Mouse (Mus musculus) forebrain, embryonic 13.5 days (tissue): ENCODE data around the gene Lhfp. TPM values are rescaled to one million over a fixed set of nuclear protein-coding genes. Genes with fewer than 3 reads are reported as not detected.

ENCODE experiments used
- ATAC-seq: fragments of 200-750 bp; cut with Nextera tagmentation; 2 replicates; pipeline ENCODE4 v1.8.0; 2017
- H3K27ac ChIP-seq: fragments of 300-500 bp; sonication (generic); 2 replicates; pipeline ENCODE4 v1.5.1; 2015; ENCODE audit warnings: inconsistent platforms, mild to moderate bottlenecking, moderate library complexity
- H3K27me3 ChIP-seq: fragments of 300-500 bp; sonication (generic); 2 replicates; pipeline ENCODE4 v1.6.1; 2015; ENCODE audit warnings: mild to moderate bottlenecking, inconsistent platforms
- H3K36me3 ChIP-seq: fragments of 300-500 bp; sonication (generic); 2 replicates; pipeline ENCODE4 v1.6.1; 2015; ENCODE audit warnings: mild to moderate bottlenecking, inconsistent platforms; ENCODE audit not compliant: poor library complexity, severe bottlenecking
- H3K4me1 ChIP-seq: fragments of 300-500 bp; sonication (generic); 2 replicates; pipeline ENCODE4 v1.6.1; 2015; ENCODE audit warnings: inconsistent platforms
- H3K4me2 ChIP-seq: fragments of 300-500 bp; sonication (generic); 2 replicates; pipeline ENCODE4 v1.6.1; 2015; ENCODE audit warnings: inconsistent platforms, mild to moderate bottlenecking, moderate library complexity
- H3K4me3 ChIP-seq: fragments of 300-500 bp; sonication (generic); 2 replicates; pipeline ENCODE4 v1.5.1; 2015; ENCODE audit warnings: mild to moderate bottlenecking, inconsistent platforms
- H3K9ac ChIP-seq: fragments of 300-500 bp; sonication (generic); 2 replicates; pipeline ENCODE4 v1.6.1; 2015; ENCODE audit warnings: mild to moderate bottlenecking, inconsistent platforms
- H3K9me3 ChIP-seq: fragments of 300-500 bp; sonication (generic); replicated peaks from 2 replicates; pipeline ENCODE4 v1.6.1; 2016; ENCODE audit warnings: inconsistent platforms
- WGBS: fragments of 180-500 bp; shearing (Covaris S2); methylation state at CpG from one replicate; pipeline ENCODE4 v1.1.7; 2015; 5-methylcytosine and 5-hydroxymethylcytosine counted together
- polyA plus RNA-seq: library from polyadenylated mRNA; unstranded; fragments of >200 nt; fragmentation: Nextera tagmentation; extraction: Ambion mirVana; gene quantifications from 2 replicates; pipeline ENCODE4 v1.2.1, GENCODE M21; 2015

Gene Lhfp
- polyA plus RNA-seq, 1 experiment from 2014 or later = 23.9 TPM

- Histone ChIP-seq H3K4me3 (no peak overlapping the region), H3K36me3 (no peaks in the 10 kb centered on the region), H3K9me3 (no peaks in the 10 kb centered on the region), H3K4me1 (peaks cover 24% of the 10 kb centered on the region), H3K27ac (no peak overlapping the region), H3K27me3 (no peaks in the 10 kb centered on the region), H3K4me2 (peak overlapping the region; percentile 11; the same call in 1 of the 2 replicates), H3K9ac (no peak overlapping the region)
- WGBS = 78% methylated on average over 7 of the region's 7 CpGs
- ATAC-seq = no peak
Observed at GRCm38 (mm10) chr3:53044238-53044637, 2.9 kb downstream of the Lhfp start.

- peak overlapping the region; percentile 11 for H3K4me2 ChIP-seq
- no peaks in the 10 kb centered on the region for H3K9me3 ChIP-seq
- no peak overlapping the region for H3K9ac ChIP-seq
- no peaks in the 10 kb centered on the region for H3K36me3 ChIP-seq
- no peaks in the 10 kb centered on the region for H3K27me3 ChIP-seq
- H3K4me1 ChIP-seq = peaks cover 24% of the 10 kb centered on the region
- H3K27ac ChIP-seq = no peak overlapping the region
- 78% methylated on average over 11 of the region's 11 CpGs for WGBS
- H3K4me3 ChIP-seq = 0 out of 2 replicates have a peak overlapping the region, but pooled peaks have one; percentile 13
- ATAC-seq = no peak
Observed at GRCm38 (mm10) chr3:53044682-53045299, 3.5 kb downstream of the Lhfp start.

GRCm38 (mm10) chr3:53045697-53046096, 4.4 kb downstream of the Lhfp start:
- ATAC-seq = no peak
- H3K4me2 ChIP-seq = no peak overlapping the region
- no peak overlapping the region for H3K4me3 ChIP-seq
- no peaks in the 10 kb centered on the region for H3K36me3 ChIP-seq
- 81% methylated on average over 4 of the region's 4 CpGs for WGBS
- H3K27me3 ChIP-seq = no peaks in the 10 kb centered on the region
- H3K9ac ChIP-seq = no peak overlapping the region
- no peaks in the 10 kb centered on the region for H3K9me3 ChIP-seq
- no peak overlapping the region for H3K27ac ChIP-seq
- peaks cover 24% of the 10 kb centered on the region for H3K4me1 ChIP-seq

- ATAC-seq = no peak
- peaks cover 19% of the 10 kb centered on the region for H3K4me1 ChIP-seq
- no peak overlapping the region for H3K4me2 ChIP-seq
- no peaks in the 10 kb centered on the region for H3K9me3 ChIP-seq
- H3K36me3 ChIP-seq = no peaks in the 10 kb centered on the region
- no peak overlapping the region for H3K4me3 ChIP-seq
- no peaks in the 10 kb centered on the region for H3K27me3 ChIP-seq
- WGBS = 89% methylated on average over 6 of the region's 6 CpGs
- no peak overlapping the region for H3K9ac ChIP-seq
- H3K27ac ChIP-seq = no peak overlapping the region
Observed at GRCm38 (mm10) chr3:53046371-53046770, 5.0 kb downstream of the Lhfp start.

- Histone ChIP-seq H3K9ac (no peak overlapping the region), H3K4me2 (no peak overlapping the region)
- ATAC-seq = no peak
Observed at GRCm38 (mm10) chr3:53052385-53052784, 11.1 kb downstream of the Lhfp start.

GRCm38 (mm10) chr3:53056430-53056829, 15.1 kb downstream of the Lhfp start:
- Histone ChIP-seq H3K27me3 (no peaks in the 10 kb centered on the region), H3K4me2 (no peak overlapping the region), H3K9ac (no peak overlapping the region), H3K36me3 (no peaks in the 10 kb centered on the region), H3K9me3 (no peaks in the 10 kb centered on the region), H3K27ac (no peak overlapping the region), H3K4me3 (no peak overlapping the region), H3K4me1 (no peaks in the 10 kb centered on the region)
- ATAC-seq = no peak
- 92% methylated on average over 10 of the region's 10 CpGs for WGBS

More at GRCm38 (mm10) chr3:53052385-53052784, 11.1 kb downstream of the Lhfp start:
- Histone ChIP-seq H3K36me3 (no peaks in the 10 kb centered on the region), H3K9me3 (no peaks in the 10 kb centered on the region), H3K27me3 (no peaks in the 10 kb centered on the region), H3K4me1 (no peaks in the 10 kb centered on the region), H3K4me3 (no peak overlapping the region), H3K27ac (no peak overlapping the region)
- 49% methylated on average over 8 of the region's 8 CpGs for WGBS

- ATAC-seq = no peak
- Histone ChIP-seq H3K36me3 (no peaks in the 10 kb centered on the region), H3K27me3 (no peaks in the 10 kb centered on the region), H3K9me3 (no peaks in the 10 kb centered on the region), H3K27ac (no peak overlapping the region), H3K9ac (no peak overlapping the region), H3K4me1 (peaks cover 6% of the 10 kb centered on the region; the same call in 1 of the 2 replicates), H3K4me2 (no peak overlapping the region), H3K4me3 (no peak overlapping the region)
- 85% methylated on average over 2 of the region's 2 CpGs for WGBS
Observed at GRCm38 (mm10) chr3:53059959-53060358, 18.6 kb downstream of the Lhfp start.

GRCm38 (mm10) chr3:53063423-53064147, 22.3 kb downstream of the Lhfp start:
- H3K27me3 ChIP-seq = no peaks in the 10 kb centered on the region
- no peak for ATAC-seq
- peaks cover 6% of the 10 kb centered on the region; the same call in 1 of the 2 replicates for H3K4me1 ChIP-seq
- 68% methylated on average over 13 of the region's 13 CpGs for WGBS
- H3K4me2 ChIP-seq = no peak overlapping the region
- H3K27ac ChIP-seq = 0 out of 2 replicates have a peak overlapping the region, but pooled peaks have one; percentile 12
- no peak overlapping the region for H3K9ac ChIP-seq
- no peaks in the 10 kb centered on the region for H3K36me3 ChIP-seq
- H3K4me3 ChIP-seq = no peak overlapping the region
- no peaks in the 10 kb centered on the region for H3K9me3 ChIP-seq

- Histone ChIP-seq H3K36me3 (no peaks in the 10 kb centered on the region), H3K27me3 (no peaks in the 10 kb centered on the region), H3K9ac (no peak overlapping the region), H3K4me3 (no peak overlapping the region), H3K27ac (no peak overlapping the region), H3K9me3 (no peaks in the 10 kb centered on the region), H3K4me1 (peaks cover 12% of the 10 kb centered on the region; the same call in 1 of the 2 replicates), H3K4me2 (no peak overlapping the region)
- WGBS = 88% methylated on average over 13 of the region's 13 CpGs
- ATAC-seq = no peak
Observed at GRCm38 (mm10) chr3:53065267-53066094, 24.2 kb downstream of the Lhfp start.

GRCm38 (mm10) chr3:53066095-53066372, 24.7 kb downstream of the Lhfp start:
- WGBS = 83% methylated on average over 4 of the region's 4 CpGs
- peaks cover 12% of the 10 kb centered on the region; the same call in 1 of the 2 replicates for H3K4me1 ChIP-seq
- no peak overlapping the region for H3K4me3 ChIP-seq
- H3K27me3 ChIP-seq = no peaks in the 10 kb centered on the region
- no peak overlapping the region for H3K4me2 ChIP-seq
- H3K9ac ChIP-seq = no peak overlapping the region
- H3K36me3 ChIP-seq = no peaks in the 10 kb centered on the region
- no peak overlapping the region for H3K27ac ChIP-seq
- no peak for ATAC-seq
- no peaks in the 10 kb centered on the region for H3K9me3 ChIP-seq

GRCm38 (mm10) chr3:53068399-53068798, 27.1 kb downstream of the Lhfp start:
- Histone ChIP-seq H3K36me3 (no peaks in the 10 kb centered on the region), H3K9me3 (no peaks in the 10 kb centered on the region), H3K9ac (no peak overlapping the region), H3K4me1 (peaks cover 10% of the 10 kb centered on the region; the same call in 1 of the 2 replicates), H3K27ac (no peak overlapping the region), H3K4me3 (no peak overlapping the region), H3K4me2 (no peak overlapping the region), H3K27me3 (no peaks in the 10 kb centered on the region)
- WGBS = 92% methylated on average over 5 of the region's 5 CpGs
- no peak for ATAC-seq

GRCm38 (mm10) chr3:53074264-53074663, 32.9 kb downstream of the Lhfp start:
- Histone ChIP-seq H3K4me1 (0 out of 2 replicates have a peak, but pooled peaks cover 7% of the 10 kb centered on the region), H3K4me3 (no peak overlapping the region), H3K4me2 (no peak overlapping the region), H3K9me3 (no peaks in the 10 kb centered on the region), H3K9ac (no peak overlapping the region), H3K27ac (no peak overlapping the region), H3K36me3 (no peaks in the 10 kb centered on the region), H3K27me3 (no peaks in the 10 kb centered on the region)
- no peak for ATAC-seq
- 95% methylated on average over 4 of the region's 4 CpGs for WGBS
